Mouse (Mus musculus) thymus, postnatal 36 days (tissue): ENCODE measurements at regions not wholly inside any gene's neighbourhood (a gene's known extent, or its start where the extent isn't known, plus 50 kb on each side); places are given as distances from the start of the nearest gene placed in this dataset.
"Not testable (repeated sequence)": the region's sequence is repeated elsewhere in the genome, so short reads cannot be mapped to it uniquely, and the experiment has no call there.

Experiments used
- DNase-seq, 2 experiments: peaks; one replicate each; pipeline ENCODE4 v3.0.0; 2022; ENCODE audit warnings: mixed read lengths in 2 of 2

DNA sequence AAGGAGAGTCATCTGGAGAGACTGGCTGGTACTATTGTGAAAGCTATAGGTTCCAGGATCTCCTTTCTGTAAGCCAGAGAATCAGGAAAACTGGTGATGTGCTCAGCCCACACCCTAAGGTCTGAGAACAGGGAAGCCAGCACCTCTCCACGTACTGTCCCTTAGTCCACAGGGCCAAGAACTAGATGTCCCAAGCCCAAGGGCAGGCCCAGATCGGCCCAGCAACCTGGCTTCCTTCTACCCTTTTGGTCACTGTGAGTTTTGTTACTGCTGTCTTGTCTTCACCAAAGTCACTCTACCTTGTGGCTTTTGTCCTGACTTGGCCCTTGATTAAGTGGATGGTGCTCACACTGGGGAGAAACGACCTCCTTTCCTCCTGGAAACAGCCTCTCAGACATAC lies 107.8 kb upstream of the Spata13 start:
- DNase-seq: no peak

GRCm38 (mm10) chr14:60526832-60527231 lies 107.0 kb upstream of the Spata13 start:
- no peak for DNase-seq

GRCm38 (mm10) chr14:60527951-60528350 lies 105.8 kb upstream of the Spata13 start:
- no peak for DNase-seq

DNA sequence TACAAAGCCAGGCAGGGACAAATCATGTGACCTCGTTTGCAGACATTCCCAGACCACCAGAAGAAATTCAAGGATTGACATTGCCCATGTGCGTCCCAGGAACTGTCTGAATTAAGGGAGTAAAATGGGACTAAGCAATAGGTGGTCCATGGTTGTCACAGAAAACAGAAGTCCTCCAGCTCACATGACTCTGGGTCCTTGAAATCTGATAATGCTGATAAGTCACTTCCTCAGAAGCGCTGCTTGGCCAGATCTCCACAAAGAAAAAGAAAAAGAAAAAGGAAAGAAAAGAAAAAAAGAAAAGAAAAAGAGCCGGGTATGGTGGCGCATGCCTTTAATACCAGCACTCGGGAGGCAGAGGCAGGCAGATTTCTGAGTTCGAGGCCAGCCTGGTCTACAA lies 105.3 kb upstream of the Spata13 start:
- DNase-seq: no peak

- DNase-seq: no peak
These were observed 104.8 kb upstream of the Spata13 start for GRCm38 (mm10) chr14:60529022-60529421.

DNA sequence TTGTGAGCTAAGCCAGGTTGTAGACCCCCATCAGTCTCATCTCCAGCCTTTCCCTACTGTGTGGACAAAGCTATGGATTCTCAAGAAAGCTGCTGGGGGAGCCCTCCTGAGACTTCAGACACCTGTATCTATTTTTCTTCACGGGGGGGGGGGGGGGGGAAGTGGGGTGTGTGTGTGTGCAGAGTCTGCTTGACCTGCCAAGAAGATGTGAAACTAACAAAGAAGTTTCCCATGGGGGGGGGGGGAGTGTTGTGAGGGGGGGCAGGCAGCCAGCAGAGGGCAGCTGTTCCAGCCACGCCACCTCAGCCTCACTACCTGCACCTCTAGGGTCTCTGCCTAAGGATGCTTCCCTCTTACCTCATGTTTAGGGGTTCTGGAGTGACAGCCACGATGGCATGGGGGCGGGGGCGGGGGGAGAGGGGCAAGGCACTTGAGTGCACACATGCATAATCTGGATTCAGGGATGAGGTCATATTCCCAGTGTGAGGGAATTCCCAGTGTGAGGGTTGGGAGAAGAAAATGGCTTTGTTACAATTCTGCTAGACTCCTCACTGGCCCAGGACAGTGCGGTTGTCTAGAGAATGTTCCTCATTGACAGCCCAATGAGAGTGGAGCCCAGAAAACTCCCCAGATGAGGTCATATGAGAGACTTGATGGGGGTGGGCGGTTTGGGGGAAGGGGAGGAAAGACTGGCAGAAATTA lies 104.0 kb upstream of the Spata13 start:
- no peak for DNase-seq

DNA sequence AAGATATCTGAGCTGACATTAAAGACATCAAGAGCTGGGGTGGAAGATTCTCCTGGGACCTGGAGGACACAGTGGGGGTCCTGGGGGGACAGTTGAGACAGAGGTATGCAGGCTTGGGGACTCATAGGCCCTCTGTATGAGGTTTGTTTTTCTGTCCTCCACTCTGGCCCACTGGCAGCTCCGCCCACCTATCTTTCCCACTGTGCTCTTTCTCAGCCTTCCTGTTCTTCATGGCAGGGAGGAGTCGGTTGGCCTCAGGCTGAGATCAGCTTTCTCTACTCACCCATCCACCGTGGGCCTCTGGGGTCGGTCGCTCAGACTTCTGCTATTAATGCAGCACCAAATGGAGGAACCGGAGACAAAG lies 103.5 kb upstream of the Spata13 start:
- DNase-seq: no peak

GRCm38 (mm10) chr14:60530973-60531372 lies 102.8 kb upstream of the Spata13 start:
- no peak for DNase-seq

- DNase-seq: no peak
These were observed 102.0 kb upstream of the Spata13 start for GRCm38 (mm10) chr14:60531766-60532165.

GRCm38 (mm10) chr14:60533452-60534224 lies 100.2 kb upstream of the Spata13 start:
- no peak for DNase-seq

- DNase-seq: no peak
These were observed 94.8 kb upstream of the Spata13 start for GRCm38 (mm10) chr14:60539040-60539439.

GRCm38 (mm10) chr14:60540111-60540510 lies 93.7 kb upstream of the Spata13 start:
- no peak for DNase-seq

- no peak for DNase-seq
These were observed 92.2 kb upstream of the Spata13 start for GRCm38 (mm10) chr14:60541596-60541995.

- DNase-seq: no peak
These were observed 89.0 kb upstream of the Spata13 start for GRCm38 (mm10) chr14:60544767-60545166.

- no peak for DNase-seq
These were observed 79.5 kb upstream of the Spata13 start for GRCm38 (mm10) chr14:60554222-60554740.

GRCm38 (mm10) chr14:60556541-60556940 lies 77.3 kb upstream of the Spata13 start:
- DNase-seq: no peak

DNA sequence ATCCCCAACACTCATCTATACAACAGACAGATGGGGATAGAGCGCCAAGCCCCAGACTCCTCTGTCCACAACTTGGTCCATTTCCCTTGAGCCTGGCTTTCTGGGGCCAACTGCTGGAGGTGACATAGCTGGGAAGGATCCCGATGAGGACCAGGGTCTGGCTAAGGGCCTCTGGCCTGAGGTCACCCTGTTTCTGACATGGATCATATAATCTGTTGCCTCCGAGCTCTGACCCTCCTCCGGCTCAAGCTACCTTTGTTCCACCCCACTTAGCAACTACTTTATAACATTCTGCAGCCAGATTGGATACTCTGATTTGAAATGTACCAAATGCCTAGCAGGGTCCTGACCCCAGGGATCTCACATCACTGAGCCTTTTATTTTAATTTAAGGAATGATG lies 76.8 kb upstream of the Spata13 start:
- DNase-seq: no peak

GRCm38 (mm10) chr14:60559376-60559775 lies 74.4 kb upstream of the Spata13 start:
- DNase-seq: no peak

GRCm38 (mm10) chr14:60559826-60560529 lies 73.8 kb upstream of the Spata13 start:
- peak; percentile 22 to 31 for DNase-seq

GRCm38 (mm10) chr14:60576281-60576680 lies 57.5 kb upstream of the Spata13 start:
- DNase-seq: no peak

- not testable (repeated sequence) for DNase-seq
These were observed 53.7 kb upstream of the Spata13 start for GRCm38 (mm10) chr14:60580131-60580530.
